Mouse (Mus musculus) induced T-regulatory cell, adult 2 months (primary cell): ENCODE measurements around the gene Lemd1.
"Not testable (repeated sequence)": the region's sequence is repeated elsewhere in the genome, so short reads cannot be mapped to it uniquely, and the experiment has no call there.

Experiments used
- DNase-seq: peaks from one replicate; pipeline ENCODE4 v3.0.0-alpha.2; 2012; ENCODE audit warnings: low read depth

Lemd1 gene

GRCm38 (mm10) chr1:132245010-132245409, 53.8 kb downstream of the Lemd1 start:
- no peak for DNase-seq

GRCm38 (mm10) chr1:132246137-132246536, 54.9 kb downstream of the Lemd1 start:
- DNase-seq, result no peak

- DNase-seq, result no peak
Observed at GRCm38 (mm10) chr1:132246641-132247040, 55.4 kb downstream of the Lemd1 start.

GRCm38 (mm10) chr1:132254467-132254866, 63.2 kb downstream of the Lemd1 start:
- no peak for DNase-seq

GRCm38 (mm10) chr1:132260331-132260730, 69.1 kb downstream of the Lemd1 start:
- DNase-seq, result no peak

GRCm38 (mm10) chr1:132261058-132261457, 69.8 kb downstream of the Lemd1 start:
- peak; percentile 31 for DNase-seq

GRCm38 (mm10) chr1:132263618-132264017, 72.4 kb downstream of the Lemd1 start:
- no peak for DNase-seq

GRCm38 (mm10) chr1:132264577-132264976, 73.3 kb downstream of the Lemd1 start:
- peak; percentile 31 for DNase-seq

- DNase-seq, result no peak
Observed at GRCm38 (mm10) chr1:132265211-132265859, 74.1 kb downstream of the Lemd1 start.

GRCm38 (mm10) chr1:132265936-132266335, 74.7 kb downstream of the Lemd1 start:
- DNase-seq, result no peak

GRCm38 (mm10) chr1:132266791-132267557, 75.7 kb downstream of the Lemd1 start:
- no peak for DNase-seq

- no peak for DNase-seq
Observed at GRCm38 (mm10) chr1:132267959-132268358, 76.7 kb downstream of the Lemd1 start.

GRCm38 (mm10) chr1:132268418-132269060, 77.3 kb downstream of the Lemd1 start:
- DNase-seq, result no peak

- no peak for DNase-seq
Observed at GRCm38 (mm10) chr1:132271237-132271636, 80.0 kb downstream of the Lemd1 start.

GRCm38 (mm10) chr1:132276694-132277093, 85.5 kb downstream of the Lemd1 start:
- no peak for DNase-seq

GRCm38 (mm10) chr1:132277124-132277523, 85.9 kb downstream of the Lemd1 start:
- DNase-seq, result no peak

- DNase-seq, result not testable (repeated sequence)
Observed at GRCm38 (mm10) chr1:132280636-132281035, 89.4 kb downstream of the Lemd1 start.

- no peak for DNase-seq
Observed at GRCm38 (mm10) chr1:132281523-132282176, 90.4 kb downstream of the Lemd1 start.

GRCm38 (mm10) chr1:132282177-132282536, 90.9 kb downstream of the Lemd1 start:
- no peak for DNase-seq

GRCm38 (mm10) chr1:132283018-132283417, 91.8 kb downstream of the Lemd1 start:
- no peak for DNase-seq

GRCm38 (mm10) chr1:132286735-132287134, 95.5 kb downstream of the Lemd1 start:
- DNase-seq, result no peak

GRCm38 (mm10) chr1:132287445-132287844, 96.2 kb downstream of the Lemd1 start:
- DNase-seq, result no peak
